ENCODE assay signal across 23 mouse cellular contexts in genomic region chr5:51586187-51586586, GRCm38 (mm10). TPM values are rescaled to one million over a fixed set of nuclear protein-coding genes. Genes with fewer than 3 reads are reported as not detected.
DNase-seq lines count a peak whose midpoint lies in the region; ATAC-seq and TF ChIP-seq lines count a peak whose summit lies in the region.
"Had no signal": no experiment of that assay in that cellular context is flagged by ENCODE, and none has a peak within 500 bp of the region (broad histone marks: within the 10 kb centered on the region; RNA-seq: fewer than 3 reads in every experiment).

No protein-coding gene starts in this region.

- peak; percentile 68 for DNase-seq in heart, adult 11 months
- no peak for DNase-seq in heart, postnatal 4 days
- DNase-seq in kidney, postnatal 0 days (ENCODE audit: low spot score) = no peak
- no peak for DNase-seq in lung, postnatal 0 days (ENCODE audit: low spot score)
- DNase-seq in lung, adult 2 months = no peak
- DNase-seq in layer of hippocampus, adult 11-12 months (ENCODE audit: low spot score) = no peak
- DNase-seq: adrenal gland, postnatal 14 days; cerebellum, postnatal 10 days; gastrocnemius, postnatal 36 days; lung, postnatal 14 days; thymus, postnatal 36 days had no signal

- H3K36me3 ChIP-seq in kidney, postnatal 0 days (ENCODE audit: insufficient read depth, low read length) = no peaks in the 10 kb centered on the region
- H3K36me3 ChIP-seq in kidney, embryonic 16.5 days (ENCODE audit: insufficient read depth, low read length) = no peaks in the 10 kb centered on the region
- no peaks in the 10 kb centered on the region for H3K36me3 ChIP-seq in lung, postnatal 0 days (ENCODE audit: insufficient read depth, low read length)
- H3K36me3 ChIP-seq: embryonic facial prominence, embryonic 12.5 days; G1E; heart, embryonic 12.5 days; limb, embryonic 15.5 days; midbrain, embryonic 15.5 days had no signal

- no peak overlapping the region for H3K27ac ChIP-seq in kidney, postnatal 0 days
- H3K27ac ChIP-seq in kidney, embryonic 16.5 days (ENCODE audit: low read length) = no peak overlapping the region
- no peak overlapping the region for H3K27ac ChIP-seq in lung, postnatal 0 days (ENCODE audit: low read length)
- H3K27ac ChIP-seq: embryonic facial prominence, embryonic 12.5 days; limb, embryonic 15.5 days; midbrain, embryonic 15.5 days had no signal

- TF ChIP-seq CTCF in kidney, postnatal 0 days (IDR thresholded peaks at IDR 0.05; ENCODE audit: low read depth) = peak; percentile 59
- peak; percentile 51 for TF ChIP-seq CTCF in lung, postnatal 0 days (IDR thresholded peaks at IDR 0.05)
- TF ChIP-seq CTCF in lung, adult 2 months (IDR thresholded peaks at IDR 0.05; ENCODE audit: insufficient read depth, low read length) = no peak

- H3K4me2 ChIP-seq in kidney, postnatal 0 days (ENCODE audit: low read length) = no peak overlapping the region
- no peak overlapping the region for H3K4me2 ChIP-seq in kidney, embryonic 16.5 days (replicated peaks; ENCODE audit: low read depth, low read length)
- H3K4me2 ChIP-seq in lung, postnatal 0 days (replicated peaks; ENCODE audit: low read depth, low read length) = no peak overlapping the region
- H3K4me2 ChIP-seq: embryonic facial prominence, embryonic 12.5 days; heart, embryonic 12.5 days; limb, embryonic 15.5 days; midbrain, embryonic 15.5 days had no signal

- no peaks in the 10 kb centered on the region for H3K9me3 ChIP-seq in kidney, postnatal 0 days (replicated peaks; ENCODE audit: low read length)
- no peaks in the 10 kb centered on the region for H3K9me3 ChIP-seq in kidney, embryonic 16.5 days (ENCODE audit: low read length)
- no peaks in the 10 kb centered on the region for H3K9me3 ChIP-seq in lung, postnatal 0 days (ENCODE audit: low read length)
- H3K9me3 ChIP-seq: embryonic facial prominence, embryonic 12.5 days; heart, embryonic 12.5 days; limb, embryonic 15.5 days; midbrain, embryonic 15.5 days had no signal

- no peak overlapping the region for H3K9ac ChIP-seq in kidney, postnatal 0 days (ENCODE audit: low read depth, low read length)
- no peak overlapping the region for H3K9ac ChIP-seq in kidney, embryonic 16.5 days (replicated peaks; ENCODE audit: low read length)
- H3K9ac ChIP-seq in lung, postnatal 0 days (replicated peaks; ENCODE audit: low read depth) = no peak overlapping the region
- H3K9ac ChIP-seq: embryonic facial prominence, embryonic 12.5 days; heart, embryonic 12.5 days; limb, embryonic 15.5 days; midbrain, embryonic 15.5 days had no signal

- TF ChIP-seq EP300 in lung, postnatal 0 days (IDR thresholded peaks at IDR 0.05) = no peak

- ATAC-seq in kidney, postnatal 0 days (replicated peaks; ENCODE audit: low FRiP score, low read depth) = no peak
- no peak; the same call in 1 of the 2 replicates for ATAC-seq in kidney, embryonic 16.5 days (ENCODE audit: low FRiP score, low TSS enrichment)
- no peak for ATAC-seq in lung, postnatal 0 days
- ATAC-seq: activated CD4-positive, CD25-positive, alpha-beta regulatory T cell, adult 4 months; forebrain, embryonic 14.5 days; hindbrain, embryonic 16.5 days; midbrain, embryonic 15.5 days had no signal

- TF ChIP-seq POLR2A in lung, adult 2 months (IDR thresholded peaks at IDR 0.05; ENCODE audit: borderline replicate concordance, extremely low read depth, low read depth, low read length) = no peak

- peaks cover 10% of the 10 kb centered on the region; the same call in 1 of the 2 replicates for H3K4me1 ChIP-seq in kidney, postnatal 0 days (replicated peaks; ENCODE audit: insufficient read depth, low read length)
- peaks cover 11% of the 10 kb centered on the region for H3K4me1 ChIP-seq in kidney, embryonic 16.5 days (ENCODE audit: insufficient read depth, low read length)
- no peaks in the 10 kb centered on the region for H3K4me1 ChIP-seq in lung, postnatal 0 days (ENCODE audit: insufficient read depth, low read depth, low read length)
- H3K4me1 ChIP-seq in lung, adult 2 months (ENCODE audit: control insufficient read depth, insufficient read depth, low read length) = no peaks in the 10 kb centered on the region
- H3K4me1 ChIP-seq: embryonic facial prominence, embryonic 12.5 days; midbrain, embryonic 15.5 days had no signal

- WGBS in kidney, postnatal 0 days = 74% methylated on average over 2 of the region's 2 CpGs
- 81% methylated on average over 2 of the region's 2 CpGs for WGBS in kidney, embryonic 16.5 days
- 75% methylated on average over 2 of the region's 2 CpGs for WGBS in lung, postnatal 0 days
- 90% methylated on average over 2 of the region's 2 CpGs for WGBS in lung, adult 2 months

- no peaks in the 10 kb centered on the region for H3K27me3 ChIP-seq in kidney, postnatal 0 days (ENCODE audit: insufficient read depth, low read length)
- H3K27me3 ChIP-seq in kidney, embryonic 16.5 days (ENCODE audit: insufficient read depth, low read length) = no peaks in the 10 kb centered on the region
- H3K27me3 ChIP-seq in lung, postnatal 0 days (replicated peaks; ENCODE audit: insufficient read depth, low read length) = no peaks in the 10 kb centered on the region
- H3K27me3 ChIP-seq: embryonic facial prominence, embryonic 12.5 days; heart, embryonic 12.5 days; limb, embryonic 15.5 days; midbrain, embryonic 15.5 days had no signal

- H3K4me3 ChIP-seq in kidney, postnatal 0 days (replicated peaks; ENCODE audit: low read depth, low read length) = no peak overlapping the region
- H3K4me3 ChIP-seq in kidney, embryonic 16.5 days (ENCODE audit: low read length) = no peak overlapping the region
- no peak overlapping the region for H3K4me3 ChIP-seq in lung, postnatal 0 days (ENCODE audit: low read depth, low read length)
- H3K4me3 ChIP-seq in lung, adult 2 months (replicated peaks; ENCODE audit: extremely low read depth, low read depth, low read length) = no peak overlapping the region
- H3K4me3 ChIP-seq: embryonic facial prominence, embryonic 12.5 days; erythroblast, embryonic 14.5 days; heart, embryonic 12.5 days; limb, embryonic 15.5 days; midbrain, embryonic 15.5 days; myocyte had no signal

RNA-seq across cellular contexts. Expression of gene Ppargc1a, which starts 18.7 kb away (rescaled TPM):
- 100 to 1,000 TPM; 132 to 141 TPM for total RNA-seq in heart, postnatal 4 days (2021)
- polyA plus RNA-seq in kidney, postnatal 0 days (2015; fragmentation: Nextera tagmentation; extraction: Ambion mirVana) = 30.1 and 32.1 TPM in 2 replicates
- polyA plus RNA-seq in kidney, embryonic 16.5 days (2015; fragmentation: Nextera tagmentation; extraction: Ambion mirVana) = 24.5 and 27.4 TPM in 2 replicates
- 4.0 and 4.8 TPM in 2 replicates for polyA plus RNA-seq in lung, postnatal 0 days (2015; fragmentation: Nextera tagmentation; extraction: Ambion mirVana)
- 1.1 and 2.6 TPM in 2 replicates for polyA plus RNA-seq in lung, adult 2 months (2012; rRNA removed)
- total RNA-seq: megakaryocyte, adult 5-6 weeks had no signal
- polyA plus RNA-seq: activated CD4-positive, CD25-positive, alpha-beta regulatory T cell, adult 4 months; erythroblast, embryonic 14.5 days; G1E had no signal
